In the genomic region with DNA sequence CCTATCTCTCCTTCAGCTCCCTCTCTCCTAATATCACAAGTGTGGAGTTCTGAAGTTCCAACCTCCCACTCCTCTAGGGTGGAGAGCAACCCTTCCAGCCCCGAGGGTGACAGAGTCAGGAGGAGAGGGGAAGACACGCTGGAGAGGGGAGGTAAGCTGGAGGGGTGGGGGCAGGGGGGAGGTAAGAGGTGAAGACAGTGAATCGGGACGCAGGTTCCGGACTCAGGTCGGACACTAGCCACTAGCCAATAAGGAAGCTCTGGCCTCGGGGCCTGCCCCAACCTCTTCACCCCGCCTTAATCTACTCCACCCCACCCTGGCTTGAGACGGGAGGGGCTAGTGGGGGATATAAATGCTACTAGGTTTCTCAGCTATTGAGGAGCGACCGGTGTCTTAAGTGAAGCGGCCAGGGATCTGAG, we compare ENCODE assay signal across 8 mouse cellular contexts. TPM values are rescaled to one million over a fixed set of nuclear protein-coding genes. Genes with fewer than 3 reads are reported as not detected.
DNase-seq lines count a peak whose midpoint lies in the region; ATAC-seq and TF ChIP-seq lines count a peak whose summit lies in the region.

No protein-coding gene starts in this region.

- peak overlapping the region; percentile 64 for H3K4me2 ChIP-seq in forebrain, embryonic 15.5 days (replicated peaks)
- peak overlapping the region; percentile 96 for H3K4me2 ChIP-seq in limb, embryonic 14.5 days (replicated peaks; ENCODE audit: low read depth, low read length, severe bottlenecking)
- H3K4me2 ChIP-seq in stomach, embryonic 16.5 days (ENCODE audit: low read depth, low read length) = peak overlapping the region; percentile 83

- no peak overlapping the region for H3K27ac ChIP-seq in forebrain, embryonic 15.5 days (replicated peaks)
- H3K27ac ChIP-seq in limb, embryonic 14.5 days (replicated peaks; ENCODE audit: low read depth, low read length) = no peak overlapping the region
- no peak overlapping the region for H3K27ac ChIP-seq in stomach, embryonic 16.5 days (ENCODE audit: low read length)

- H3K9ac ChIP-seq in forebrain, embryonic 15.5 days (replicated peaks) = peak overlapping the region; percentile 26; the same call in 1 of the 2 replicates
- no peak overlapping the region for H3K9ac ChIP-seq in limb, embryonic 14.5 days (ENCODE audit: low read depth, low read length, severe bottlenecking)
- peak overlapping the region; percentile 71 for H3K9ac ChIP-seq in stomach, embryonic 16.5 days (ENCODE audit: low read length)

- H3K36me3 ChIP-seq in forebrain, embryonic 15.5 days = no peaks in the 10 kb centered on the region
- no peaks in the 10 kb centered on the region for H3K36me3 ChIP-seq in limb, embryonic 14.5 days (ENCODE audit: control insufficient read depth, insufficient read depth, low read length)
- H3K36me3 ChIP-seq in stomach, embryonic 16.5 days (ENCODE audit: control insufficient read depth, insufficient read depth, low read length) = no peaks in the 10 kb centered on the region

- peaks cover 41% of the 10 kb centered on the region for H3K4me1 ChIP-seq in forebrain, embryonic 15.5 days
- peaks cover 22% of the 10 kb centered on the region for H3K4me1 ChIP-seq in limb, embryonic 14.5 days (ENCODE audit: control insufficient read depth, insufficient read depth, low read length)
- H3K4me1 ChIP-seq in stomach, embryonic 16.5 days (ENCODE audit: control insufficient read depth, insufficient read depth, low read length) = peaks cover 19% of the 10 kb centered on the region

- ATAC-seq in forebrain, embryonic 15.5 days (replicated peaks) = peak; percentile 37; the same call in 1 of the 2 replicates
- ATAC-seq in limb, embryonic 14.5 days (ENCODE audit: low FRiP score, low read depth) = no peak
- peak; percentile 55; the same call in 1 of the 2 replicates for ATAC-seq in stomach, embryonic 16.5 days (ENCODE audit: insufficient read depth, low FRiP score)

- WGBS in forebrain, embryonic 15.5 days = 1% methylated on average over 12 of the region's 12 CpGs
- 2% methylated on average over 12 of the region's 12 CpGs for WGBS in limb, embryonic 14.5 days
- 2% methylated on average over 12 of the region's 12 CpGs for WGBS in stomach, embryonic 16.5 days

- H3K9me3 ChIP-seq in forebrain, embryonic 15.5 days = no peaks in the 10 kb centered on the region
- H3K9me3 ChIP-seq in limb, embryonic 14.5 days (ENCODE audit: control insufficient read depth, low read length) = no peaks in the 10 kb centered on the region
- H3K9me3 ChIP-seq in stomach, embryonic 16.5 days (replicated peaks; ENCODE audit: control insufficient read depth, low read length) = no peaks in the 10 kb centered on the region

- peak overlapping the region; percentile 39 for H3K4me3 ChIP-seq in forebrain, embryonic 15.5 days
- peak overlapping the region; percentile 47 for H3K4me3 ChIP-seq in limb, embryonic 14.5 days (replicated peaks; ENCODE audit: low read length)
- peak overlapping the region; percentile 57 for H3K4me3 ChIP-seq in stomach, embryonic 16.5 days (replicated peaks; ENCODE audit: low read length)

- DNase-seq in ovary, adult 18-20 months (ENCODE audit: low spot score) = peak; percentile 81
- DNase-seq in ovary, postnatal 10 days (ENCODE audit: low spot score) = no peak
- DNase-seq in limb, embryonic 14.5 days (ENCODE audit: low spot score) = no peak
- no peak for DNase-seq in cerebellum, adult 9-10 months
- DNase-seq in layer of hippocampus, adult 9-10 months (ENCODE audit: low spot score) = no peak
- no peak for DNase-seq in spleen, postnatal 14 days (ENCODE audit: low spot score in 2 of 2)

- no peak for TF ChIP-seq POLR2A in limb, embryonic 14.5 days (IDR thresholded peaks at IDR 0.05; ENCODE audit: borderline replicate concordance, extremely low read depth, insufficient read depth, insufficient read length)

- H3K27me3 ChIP-seq in forebrain, embryonic 15.5 days = peaks cover 91% of the 10 kb centered on the region
- H3K27me3 ChIP-seq in limb, embryonic 14.5 days (ENCODE audit: control insufficient read depth, insufficient read depth, low read length) = peaks cover 97% of the 10 kb centered on the region
- peaks cover 56% of the 10 kb centered on the region for H3K27me3 ChIP-seq in stomach, embryonic 16.5 days (ENCODE audit: control insufficient read depth, insufficient read depth, low read length)

RNA-seq across cellular contexts. Expression of a gene that starts 10.9 kb away (rescaled TPM):
- polyA plus RNA-seq in forebrain, embryonic 15.5 days (2015; fragmentation: Nextera tagmentation; extraction: Ambion mirVana) = 0.17 and 0.42 TPM in 2 replicates
- 1.0 and 1.1 TPM in 2 replicates for polyA plus RNA-seq in limb, embryonic 14.5 days (2012; rRNA removed)
- polyA plus RNA-seq in limb, embryonic 14.5 days (2014; fragmentation: Nextera tagmentation; extraction: Ambion mirVana) = 0.70 and 1.1 TPM in 2 replicates
- 3.2 and 4.1 TPM in 2 replicates for polyA plus RNA-seq in stomach, embryonic 16.5 days (2015; fragmentation: Nextera tagmentation; extraction: Ambion mirVana)
